Mouse (Mus musculus) right cerebral cortex, postnatal 4 days (tissue): ENCODE results near the gene Napb.

Source experiments
- DNase-seq: peaks from one replicate; pipeline ENCODE4 v3.0.0-alpha.2; 2022

Gene Napb

DNA sequence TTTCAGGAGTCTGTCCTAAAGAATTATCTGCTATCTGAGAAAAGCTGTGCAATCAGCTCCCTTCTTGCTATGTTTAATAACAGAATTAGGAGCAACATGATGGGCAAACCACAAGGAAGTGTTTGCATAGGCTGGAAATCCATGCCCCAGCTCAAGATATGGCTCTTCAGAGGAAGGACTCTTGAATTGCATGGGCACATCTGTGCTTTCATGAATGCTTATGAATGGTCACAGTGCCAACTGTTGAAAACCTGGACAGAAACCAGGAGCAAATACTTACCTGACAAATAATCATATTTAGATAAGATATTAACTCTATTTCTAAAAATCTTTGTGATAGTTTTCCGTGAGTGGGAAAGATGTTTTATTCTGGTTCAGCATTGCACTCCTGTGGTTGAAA is 45.4 kb downstream of the Napb start:
- DNase-seq, result no peak

- DNase-seq, result no peak
Measured at GRCm38 (mm10) chr2:148685709-148686108, 46.6 kb downstream of the Napb start.

DNA sequence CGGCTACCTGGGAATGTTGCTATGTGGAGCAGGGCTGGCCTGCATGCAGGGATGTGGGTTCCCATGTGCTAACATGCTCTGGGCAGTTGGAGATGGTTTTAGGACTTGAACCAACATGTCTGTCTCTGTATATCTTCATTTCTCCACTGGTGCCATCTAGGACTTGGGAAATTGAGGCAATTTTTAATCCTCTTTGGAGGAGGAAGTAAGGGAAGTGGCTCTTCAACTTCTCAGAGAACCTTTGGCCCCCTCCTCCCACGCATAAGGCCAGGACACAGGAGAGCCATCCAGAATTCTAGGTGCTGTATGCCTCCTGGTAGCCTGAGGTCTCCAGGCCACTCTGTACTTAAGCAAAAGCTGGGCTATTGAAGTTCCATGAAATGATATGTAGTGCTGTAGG is 47.3 kb downstream of the Napb start:
- DNase-seq, result no peak

GRCm38 (mm10) chr2:148683031-148683430 is 49.2 kb downstream of the Napb start:
- no peak for DNase-seq

DNA sequence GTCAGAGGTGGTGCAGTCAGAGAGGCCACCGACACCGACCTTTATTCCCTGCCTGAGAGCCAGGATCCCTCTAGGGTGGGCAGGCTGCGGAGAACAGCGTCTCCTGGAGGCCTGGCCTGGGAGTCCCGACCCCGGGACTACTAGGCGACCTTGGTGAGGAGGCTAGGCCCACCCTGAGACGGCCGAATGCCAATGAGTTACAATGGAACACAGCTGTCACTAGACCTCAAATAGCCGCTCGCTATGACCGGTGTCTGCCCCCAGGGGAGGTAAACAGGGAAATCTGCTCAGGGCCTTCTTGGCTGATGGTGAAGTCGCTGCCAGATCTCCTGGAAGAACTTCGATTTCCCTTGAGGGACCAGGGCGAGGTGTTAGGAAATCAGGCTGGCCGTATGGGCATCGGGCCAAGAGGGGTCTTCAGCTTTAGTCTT is 50.8 kb downstream of the Napb start:
- DNase-seq, result peak; percentile 47

GRCm38 (mm10) chr2:148680775-148681291 is 51.4 kb downstream of the Napb start, which contains the start of gene Gzf1:
TSS of gene Gzf1 (plus strand) at chr2:148681023.
- peak; percentile 100 for DNase-seq

DNA sequence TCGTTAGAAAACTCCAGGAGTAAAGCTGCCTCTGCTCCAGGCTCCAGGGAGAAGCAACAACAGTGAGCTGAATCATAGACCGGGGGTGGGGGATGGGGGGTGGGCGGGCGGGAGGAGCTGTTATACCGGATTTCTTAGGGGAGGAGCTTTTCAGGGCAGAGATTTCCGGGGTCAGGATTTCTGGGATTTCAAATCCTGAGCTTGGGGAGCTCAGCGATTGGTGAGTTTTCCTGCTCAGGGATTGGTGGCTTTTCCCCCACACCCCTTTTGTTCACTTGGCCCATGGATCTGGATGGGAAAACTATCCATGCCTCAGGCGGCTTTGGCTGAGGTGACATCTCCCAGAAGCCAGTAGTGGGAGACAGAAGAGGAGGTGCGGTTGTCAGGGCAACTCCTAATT is 52.9 kb downstream of the Napb start:
- DNase-seq, result no peak

GRCm38 (mm10) chr2:148677801-148678200 is 54.5 kb downstream of the Napb start:
- peak; percentile 92 for DNase-seq

GRCm38 (mm10) chr2:148672199-148673096 is 59.8 kb downstream of the Napb start, which contains the start of gene Nxt1:
TSS of gene Nxt1 (plus strand) at chr2:148672601.
- DNase-seq, result peak; percentile 98

DNA sequence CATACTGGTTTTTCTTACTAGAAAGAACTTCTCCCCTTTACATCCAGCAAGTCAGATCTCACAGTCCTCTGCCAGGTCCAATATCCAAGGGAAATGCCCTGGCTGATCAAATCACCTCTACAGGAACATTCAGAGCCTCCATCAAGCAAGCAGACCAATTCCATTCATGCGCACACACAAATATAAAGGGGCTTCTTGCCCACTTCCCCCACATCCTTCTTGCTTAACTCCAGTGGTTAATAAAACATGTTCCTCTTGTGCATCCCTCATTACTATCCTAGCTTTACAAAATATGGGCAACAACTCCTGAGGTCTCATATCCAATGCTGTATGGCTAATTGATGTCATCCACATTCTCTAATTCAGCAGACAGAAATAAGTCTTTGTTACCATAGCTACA is 68.8 kb downstream of the Napb start:
- no peak for DNase-seq

GRCm38 (mm10) chr2:148654961-148655360 is 77.3 kb downstream of the Napb start:
- peak; percentile 73 for DNase-seq

- no peak for DNase-seq
Measured at GRCm38 (mm10) chr2:148650587-148651357, 81.5 kb downstream of the Napb start.

GRCm38 (mm10) chr2:148644421-148645000 is 87.8 kb downstream of the Napb start:
- DNase-seq, result no peak
